Mouse (Mus musculus): ENCODE measurements around the gene Duoxa2.

GRCm38 (mm10) chr2:122347257-122347656 is 48.6 kb downstream of the Duoxa2 start:
- no peak for TF ChIP-seq CTCF (IDR thresholded peaks at IDR 0.05; ENCODE audit: low read depth)
- no peak for TF ChIP-seq EP300 (IDR thresholded peaks at IDR 0.05; ENCODE audit: low read depth)

All from heart, postnatal 0 days (tissue).